Mouse (Mus musculus): Measurements from ENCODE around the gene E130114P18Rik.

E130114P18Rik gene

DNA sequence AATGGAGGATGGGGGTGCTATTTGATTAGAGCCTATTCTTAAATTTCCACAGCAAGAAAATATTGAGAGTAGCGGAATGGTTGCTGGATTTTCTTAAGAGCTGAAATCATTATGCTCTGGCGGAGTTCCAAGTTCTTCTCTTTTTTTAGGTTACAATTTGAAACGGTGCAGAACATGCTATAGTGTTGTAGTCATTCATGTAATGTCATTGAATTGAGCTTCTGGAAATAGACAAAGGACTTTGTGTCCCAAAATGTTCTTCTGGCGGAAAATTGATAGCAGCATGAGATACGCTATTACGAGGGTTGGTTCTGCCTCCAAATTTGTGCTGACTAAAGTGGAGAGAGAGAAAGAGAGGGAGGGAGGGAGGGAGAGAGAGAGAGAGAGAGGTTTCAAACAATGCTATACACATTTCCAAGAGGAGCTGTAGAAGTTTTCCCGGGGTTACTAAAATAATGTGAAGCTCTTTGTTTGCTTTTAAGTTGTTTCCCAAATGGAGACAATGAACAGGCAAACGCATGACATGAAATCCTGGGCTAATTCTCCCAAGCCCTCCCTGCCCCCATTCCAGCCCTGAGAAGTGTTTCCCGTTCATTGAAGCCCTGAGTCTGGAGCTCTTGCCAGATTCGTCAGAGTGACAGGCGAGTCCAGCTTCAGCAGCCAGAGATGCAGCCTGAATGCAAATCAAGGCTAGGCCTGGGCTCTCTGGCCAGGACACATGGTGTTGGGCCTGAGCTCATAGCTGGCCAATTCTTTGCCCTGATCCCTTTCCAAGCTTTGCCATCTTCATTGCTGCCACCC is 128.9 kb downstream of the E130114P18Rik start:
- no peak for DNase-seq (ENCODE audit: low read depth, low spot score)

DNA sequence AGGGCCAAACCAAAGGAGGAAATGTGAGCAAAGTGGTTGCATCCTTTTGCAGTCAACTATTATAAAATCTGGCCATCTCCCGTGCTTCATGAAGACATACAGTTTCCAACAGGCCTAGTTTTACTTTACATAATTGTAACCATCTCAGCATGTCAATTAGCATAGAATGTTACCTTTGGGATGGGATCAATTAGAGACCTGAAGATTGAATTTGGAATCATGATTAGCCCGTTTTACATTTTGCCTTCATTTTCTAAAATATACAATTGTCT is 129.5 kb downstream of the E130114P18Rik start:
- DNase-seq (ENCODE audit: low read depth, low spot score): no peak

DNA sequence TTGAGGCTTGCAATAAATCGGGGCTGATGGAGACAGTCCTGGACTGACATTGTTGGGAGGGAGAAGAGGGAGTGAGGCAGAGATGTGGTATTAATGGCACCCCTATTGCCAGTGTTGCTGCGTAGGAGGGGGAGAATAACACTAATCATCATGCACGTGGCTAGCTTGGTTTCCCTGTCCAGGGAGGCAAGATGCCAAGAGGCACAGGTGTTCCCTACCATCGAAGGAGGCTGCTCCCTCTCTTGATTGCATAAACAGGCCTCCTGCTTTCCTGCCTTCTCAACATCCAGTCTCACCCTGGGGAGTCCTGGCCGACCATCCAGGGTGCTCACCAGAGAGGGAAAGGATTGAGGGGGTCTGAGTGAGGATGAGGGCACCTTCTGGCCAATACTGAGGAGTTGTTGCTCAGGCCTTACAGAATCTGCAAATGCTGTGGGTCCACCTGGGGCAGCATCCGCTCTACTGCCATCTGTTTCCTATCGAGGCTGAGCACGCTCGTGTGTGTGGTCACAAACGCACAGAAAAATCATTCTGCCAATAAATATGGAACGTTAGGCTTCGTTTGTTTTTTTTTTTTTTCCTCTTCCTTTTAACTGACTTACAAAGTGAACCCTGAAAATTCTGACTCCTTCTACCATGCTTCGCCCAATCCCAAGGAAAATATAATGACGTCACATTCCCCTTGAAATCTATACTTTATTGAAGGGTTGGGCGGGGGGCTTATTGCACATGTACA is 130.0 kb downstream of the E130114P18Rik start:
- no peak for DNase-seq (ENCODE audit: low read depth, low spot score)

GRCm38 (mm10) chr4:97647236-97647635 is 130.6 kb downstream of the E130114P18Rik start:
- DNase-seq (ENCODE audit: low read depth, low spot score): no peak

DNA sequence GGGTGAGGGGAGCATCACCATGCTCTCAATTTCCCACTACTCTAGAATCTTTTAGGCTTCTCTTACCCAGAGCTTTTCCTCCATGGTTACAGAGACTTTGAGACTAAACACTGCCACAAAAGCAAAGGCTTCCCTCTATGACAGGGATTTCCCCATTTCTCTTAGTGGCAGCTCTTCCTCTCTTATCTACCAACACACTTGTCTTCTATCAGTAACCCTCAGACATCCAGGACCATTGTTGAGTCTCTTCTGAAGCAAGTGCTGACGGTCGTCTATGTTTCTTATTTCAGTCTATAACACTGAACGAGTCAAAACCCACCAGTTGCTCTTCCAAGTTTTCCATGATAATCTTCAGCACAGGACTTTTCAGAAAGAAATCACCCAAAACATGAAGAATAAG is 137.5 kb downstream of the E130114P18Rik start:
- DNase-seq (ENCODE audit: low read depth, low spot score): no peak

DNA sequence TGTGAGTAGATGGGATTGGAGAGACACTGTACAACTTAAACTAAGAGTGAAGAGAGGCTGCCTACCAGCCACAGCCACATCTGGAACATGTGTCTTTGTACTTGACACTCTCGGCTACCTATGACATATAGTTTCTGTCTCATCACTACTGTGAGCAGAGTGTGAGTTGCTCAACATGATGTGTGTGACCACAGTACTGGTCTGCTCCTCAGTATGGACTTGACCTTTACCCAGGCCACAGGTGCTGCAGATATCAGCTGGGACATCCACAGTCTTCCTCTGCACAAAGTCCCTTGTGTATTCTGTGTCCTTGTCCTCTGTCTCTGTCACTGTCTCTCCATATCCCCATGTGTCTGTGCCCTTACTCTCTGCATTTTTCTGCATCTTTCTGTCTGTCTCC is 141.3 kb downstream of the E130114P18Rik start:
- DNase-seq (ENCODE audit: low read depth, low spot score): no peak

DNA sequence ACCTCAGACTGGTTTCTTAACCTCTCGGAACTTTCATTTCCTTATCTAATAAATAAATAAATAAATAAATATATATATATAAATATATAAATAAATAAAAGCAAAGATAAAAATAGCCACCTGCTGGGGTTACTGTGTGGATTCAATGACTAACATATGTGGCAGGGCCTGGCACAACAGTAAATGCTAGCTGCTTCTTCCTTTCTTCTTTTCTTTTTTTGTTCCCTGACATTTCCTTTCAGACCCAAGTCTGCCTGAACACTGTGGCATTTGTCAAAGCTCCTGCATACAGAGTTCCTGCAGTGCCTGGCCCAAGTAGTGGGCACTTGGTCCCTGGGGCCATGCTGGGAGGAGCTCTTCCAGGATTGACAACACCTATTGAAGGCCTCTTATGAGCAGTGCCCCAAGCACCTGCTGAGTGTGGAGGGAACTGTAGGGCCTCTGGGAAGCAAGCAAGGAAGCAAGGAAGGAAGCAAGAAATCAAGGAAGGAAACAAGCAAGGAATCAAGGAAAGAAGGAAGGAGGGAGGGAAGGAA is 142.1 kb downstream of the E130114P18Rik start:
- DNase-seq (ENCODE audit: low read depth, low spot score): no peak

GRCm38 (mm10) chr4:97635296-97635755 is 142.6 kb downstream of the E130114P18Rik start:
- DNase-seq (ENCODE audit: low read depth, low spot score): no peak

- no peak for DNase-seq (ENCODE audit: low read depth, low spot score)
Measured at GRCm38 (mm10) chr4:97628881-97629605, 148.8 kb downstream of the E130114P18Rik start.

GRCm38 (mm10) chr4:97626002-97626720 is 151.7 kb downstream of the E130114P18Rik start:
- no peak for DNase-seq (ENCODE audit: low read depth, low spot score)

- DNase-seq (ENCODE audit: low read depth, low spot score): peak; percentile 43
Measured at GRCm38 (mm10) chr4:97623165-97623564, 154.7 kb downstream of the E130114P18Rik start.

DNA sequence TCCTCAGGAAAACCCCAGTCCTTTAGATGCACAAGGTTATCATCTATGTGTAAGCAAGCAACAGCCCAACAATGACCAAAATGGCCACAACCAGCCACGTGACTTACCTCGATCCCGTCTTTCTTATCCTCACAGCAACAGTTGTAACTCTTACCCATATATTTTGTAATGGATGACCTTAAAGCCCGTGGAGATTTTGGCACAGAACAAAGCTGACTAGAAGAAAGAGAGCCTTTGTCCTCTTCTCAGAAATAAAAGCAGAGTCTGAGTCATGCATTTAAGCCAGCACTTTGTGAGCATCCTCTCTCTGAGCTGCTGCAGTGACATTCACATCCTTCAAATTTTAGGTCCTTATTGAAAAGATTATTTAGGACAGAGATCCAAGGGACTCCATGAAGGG is 156.1 kb downstream of the E130114P18Rik start:
- DNase-seq (ENCODE audit: low read depth, low spot score): peak; percentile 50

DNA sequence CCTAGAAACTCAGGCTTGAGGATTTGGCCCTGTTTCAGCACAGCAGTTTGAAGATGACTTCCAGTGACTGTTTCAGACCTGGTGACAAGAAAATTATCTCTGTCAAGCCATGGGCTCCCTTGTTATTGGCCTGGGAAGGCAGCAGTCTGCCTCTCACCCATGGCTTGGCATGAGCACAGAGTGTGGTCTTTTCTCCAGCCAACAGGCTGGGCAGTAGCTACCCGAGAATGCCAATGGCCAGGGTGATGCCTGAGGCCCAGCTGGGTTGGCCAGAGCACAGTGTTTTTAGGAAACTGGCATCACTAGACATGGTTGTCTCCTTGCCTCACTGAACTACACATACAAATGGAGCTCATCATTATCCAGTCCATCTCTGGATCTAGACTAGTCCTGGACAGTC is 157.5 kb downstream of the E130114P18Rik start:
- no peak for DNase-seq (ENCODE audit: low read depth, low spot score)

DNA sequence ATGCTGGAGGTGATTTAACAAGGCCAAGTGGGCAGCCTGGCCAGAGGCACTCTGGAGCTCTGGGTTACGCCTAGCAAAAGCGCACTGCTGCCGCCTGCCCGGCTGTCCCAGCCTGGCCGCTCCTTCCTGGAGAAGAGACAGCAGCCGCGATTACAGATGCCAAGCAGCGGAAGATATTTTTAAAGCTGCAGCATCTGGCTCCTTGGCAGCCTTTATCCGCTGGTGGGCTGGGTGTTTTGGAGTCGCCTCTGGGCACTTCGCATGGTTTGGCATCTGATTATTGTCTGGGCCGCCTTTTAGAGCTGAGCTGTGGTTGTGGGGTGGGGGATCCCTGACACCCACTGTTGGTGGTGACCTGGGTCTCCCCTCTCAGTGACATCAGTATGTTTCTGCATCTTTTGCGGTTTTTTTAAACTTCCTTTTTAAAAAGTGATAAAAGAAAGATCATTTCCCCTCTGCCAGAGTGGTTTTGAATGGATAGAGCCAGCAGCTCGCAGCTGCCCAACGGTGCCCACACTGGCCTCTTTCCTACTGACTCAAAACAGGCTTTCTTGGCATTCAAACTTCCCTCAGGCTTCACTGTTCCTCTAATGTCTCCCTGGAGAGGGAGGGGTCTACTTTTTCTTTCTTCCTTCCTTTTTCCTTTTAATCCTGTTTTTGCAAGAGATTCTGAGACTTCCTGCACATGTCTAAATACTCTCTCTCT is 159.1 kb downstream of the E130114P18Rik start:
- DNase-seq (ENCODE audit: low read depth, low spot score): no peak

GRCm38 (mm10) chr4:97615031-97615430 is 162.8 kb downstream of the E130114P18Rik start:
- DNase-seq (ENCODE audit: low read depth, low spot score): no peak

- DNase-seq (ENCODE audit: low read depth, low spot score): no peak
Measured at GRCm38 (mm10) chr4:97611251-97611847, 166.5 kb downstream of the E130114P18Rik start.

DNA sequence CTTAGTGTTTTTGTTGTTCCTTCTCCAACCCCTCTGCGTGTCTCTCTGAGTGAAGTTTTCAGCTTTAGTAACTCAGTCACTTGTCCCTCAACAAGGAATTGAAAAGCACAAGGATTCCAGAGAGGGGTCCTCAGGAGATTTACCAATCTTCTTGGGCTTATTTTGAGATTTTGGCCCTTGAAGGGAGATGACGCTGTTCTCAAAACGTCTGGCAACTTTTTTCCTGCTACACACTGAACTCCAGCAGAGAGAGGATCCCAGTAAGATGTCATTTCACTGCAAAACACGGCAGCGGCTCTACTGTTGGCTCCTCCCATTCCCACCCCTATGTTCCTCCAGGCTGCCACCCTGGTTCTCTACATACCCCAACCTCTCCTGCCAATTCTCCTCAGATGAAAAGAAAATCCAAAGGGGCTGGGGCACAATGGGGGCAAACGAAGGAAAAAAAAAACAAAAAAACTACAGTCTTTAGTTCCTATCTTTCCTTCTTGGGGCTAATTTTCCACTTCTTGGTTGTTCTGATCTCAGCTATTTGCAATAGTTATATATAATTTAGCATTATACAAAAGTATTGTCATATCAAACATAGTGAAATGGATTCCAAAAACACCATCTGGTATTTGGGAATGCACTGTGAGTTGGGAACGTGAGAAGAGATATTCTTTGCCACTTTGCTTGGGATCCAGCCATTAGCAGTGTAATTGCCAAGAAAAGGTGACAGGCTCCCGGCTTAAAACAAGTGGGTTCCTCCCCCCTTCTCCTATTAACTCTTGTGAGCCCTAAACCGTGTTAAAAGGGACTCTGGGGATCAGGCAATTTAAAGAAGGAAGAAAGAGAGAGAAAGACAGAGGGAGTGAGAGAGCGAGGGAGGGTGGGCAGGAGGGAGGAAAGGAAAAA is 167.8 kb downstream of the E130114P18Rik start:
- DNase-seq (ENCODE audit: low read depth, low spot score): no peak

DNA sequence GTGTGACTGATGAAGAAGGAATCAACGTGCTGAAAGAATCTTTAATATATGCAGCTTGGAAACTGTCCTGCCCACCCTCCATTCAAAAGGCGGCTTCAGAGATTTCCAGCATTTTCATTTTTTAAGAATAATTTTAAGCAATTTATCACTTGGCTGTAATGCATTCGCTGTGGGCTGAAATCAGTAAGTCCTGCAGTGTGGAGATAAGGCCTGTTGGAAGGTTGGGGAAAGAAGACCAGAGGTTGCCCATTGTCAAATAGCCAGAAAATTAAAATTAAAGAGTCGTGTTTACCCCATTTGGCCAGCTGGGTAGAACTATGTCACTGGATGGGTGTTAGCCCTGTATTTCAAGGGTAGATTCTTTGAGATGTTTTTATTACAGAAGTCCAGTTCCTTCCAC is 168.5 kb downstream of the E130114P18Rik start:
- DNase-seq (ENCODE audit: low read depth, low spot score): no peak

- DNase-seq (ENCODE audit: low read depth, low spot score): no peak
Measured at GRCm38 (mm10) chr4:97608728-97609127, 169.2 kb downstream of the E130114P18Rik start.
